Mouse (Mus musculus): ENCODE data around the gene Gpcpd1. TPM values are rescaled to one million over a fixed set of nuclear protein-coding genes. Genes with fewer than 3 reads are reported as not detected.

The Gpcpd1 gene
- total RNA-seq (2014; rRNA removed), result 55.7 and 78.6 TPM in 2 replicates
- 82.9 and 84.0 TPM in 2 replicates for polyA plus RNA-seq (2015; fragmentation: Nextera tagmentation; extraction: Ambion mirVana)

GRCm38 (mm10) chr2:132587240-132587779 is at the start of gene Gpcpd1:
Gpcpd1 (minus strand) TSS chr2:132587729.
- 95% methylated on average over 7 of the region's 7 CpGs for WGBS

GRCm38 (mm10) chr2:132636534-132636933 is 49.0 kb upstream of the Gpcpd1 start:
- H3K9me3 ChIP-seq (ENCODE audit: low read length), result no peaks in the 10 kb centered on the region
- no peak overlapping the region for H3K4me2 ChIP-seq (ENCODE audit: low read depth, low read length, poor library complexity, severe bottlenecking)
- no peak overlapping the region for H3K9ac ChIP-seq (replicated peaks; ENCODE audit: low read length, poor library complexity, severe bottlenecking)
- no peaks in the 10 kb centered on the region for H3K4me1 ChIP-seq (ENCODE audit: insufficient read depth, low read length)
- 73% methylated on average over 1 of the region's 1 CpGs for WGBS
- H3K27me3 ChIP-seq (ENCODE audit: insufficient read depth, low read length), result no peaks in the 10 kb centered on the region
- DNase-seq (ENCODE audit: low spot score), result no peak
- no peaks in the 10 kb centered on the region for H3K36me3 ChIP-seq (ENCODE audit: insufficient read depth, low read length)
- H3K4me3 ChIP-seq (ENCODE audit: low read depth, low read length), result no peak overlapping the region
- no peak for TF ChIP-seq CTCF (IDR thresholded peaks at IDR 0.05)
- no peak for ATAC-seq (ENCODE audit: low FRiP score)
- H3K27ac ChIP-seq (ENCODE audit: low read depth, low read length), result no peak overlapping the region

More at GRCm38 (mm10) chr2:132587240-132587779, at the start of gene Gpcpd1:
- Histone ChIP-seq H3K27ac (ENCODE audit: low read depth, low read length) (no peak within 1 kb of the TSS), H3K4me1 (ENCODE audit: insufficient read depth, low read length) (no peaks in the 10 kb centered on the region), H3K27me3 (ENCODE audit: insufficient read depth, low read length) (no peaks in the 10 kb centered on the region), H3K9me3 (ENCODE audit: low read length) (no peaks in the 10 kb centered on the region), H3K4me2 (ENCODE audit: low read depth, low read length, poor library complexity, severe bottlenecking) (no peak within 1 kb of the TSS), H3K9ac (replicated peaks; ENCODE audit: low read length, poor library complexity, severe bottlenecking) (no peak within 1 kb of the TSS), H3K4me3 (ENCODE audit: low read depth, low read length) (no peak within 1 kb of the TSS), H3K36me3 (ENCODE audit: insufficient read depth, low read length) (no peaks in the 10 kb centered on the region)
- no peak for DNase-seq (ENCODE audit: low spot score)
- ATAC-seq (ENCODE audit: low FRiP score), result no peak
- no peak for TF ChIP-seq CTCF (IDR thresholded peaks at IDR 0.05)

GRCm38 (mm10) chr2:132628626-132629025 is 41.1 kb upstream of the Gpcpd1 start:
- Histone ChIP-seq H3K9me3 (ENCODE audit: low read length) (no peaks in the 10 kb centered on the region), H3K27me3 (ENCODE audit: insufficient read depth, low read length) (no peaks in the 10 kb centered on the region), H3K27ac (ENCODE audit: low read depth, low read length) (no peak overlapping the region), H3K9ac (replicated peaks; ENCODE audit: low read length, poor library complexity, severe bottlenecking) (no peak overlapping the region), H3K36me3 (ENCODE audit: insufficient read depth, low read length) (no peaks in the 10 kb centered on the region), H3K4me1 (ENCODE audit: insufficient read depth, low read length) (no peaks in the 10 kb centered on the region), H3K4me2 (ENCODE audit: low read depth, low read length, poor library complexity, severe bottlenecking) (no peak overlapping the region), H3K4me3 (ENCODE audit: low read depth, low read length) (no peak overlapping the region)
- 92% methylated on average over 2 of the region's 2 CpGs for whole genome bisulfite sequencing
- TF ChIP-seq CTCF (IDR thresholded peaks at IDR 0.05), result no peak
- ATAC-seq (ENCODE audit: low FRiP score), result no peak
- no peak for DNase-seq (ENCODE audit: low spot score)

DNA sequence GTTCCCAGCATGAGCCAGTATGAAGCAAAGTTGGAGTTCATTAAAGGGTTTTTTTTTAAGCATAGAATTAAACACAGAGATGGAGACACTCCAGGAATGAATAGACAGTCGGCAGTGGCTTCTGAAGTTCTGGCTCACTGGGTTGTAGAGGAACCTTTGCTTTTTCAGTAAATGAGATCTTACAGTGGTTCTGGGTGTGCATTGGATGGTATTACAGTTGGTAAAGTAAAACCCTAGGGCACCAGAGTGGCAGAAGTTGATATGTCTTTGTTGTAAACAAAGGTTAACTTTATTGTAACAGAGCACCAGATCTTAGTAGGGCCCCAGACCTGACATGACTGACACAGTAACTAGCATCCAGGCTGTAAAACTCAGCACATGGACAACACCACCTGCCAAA is 35.6 kb upstream of the Gpcpd1 start:
- ATAC-seq (ENCODE audit: low FRiP score), result no peak
- H3K4me3 ChIP-seq (ENCODE audit: low read depth, low read length), result no peak overlapping the region
- WGBS, result 73% methylated on average over 1 of the region's 1 CpGs
- no peak for TF ChIP-seq CTCF (IDR thresholded peaks at IDR 0.05)
- H3K27me3 ChIP-seq (ENCODE audit: insufficient read depth, low read length), result no peaks in the 10 kb centered on the region
- no peak for DNase-seq (ENCODE audit: low spot score)
- H3K4me1 ChIP-seq (ENCODE audit: insufficient read depth, low read length), result no peaks in the 10 kb centered on the region
- H3K27ac ChIP-seq (ENCODE audit: low read depth, low read length), result no peak overlapping the region
- no peak overlapping the region for H3K4me2 ChIP-seq (ENCODE audit: low read depth, low read length, poor library complexity, severe bottlenecking)
- H3K36me3 ChIP-seq (ENCODE audit: insufficient read depth, low read length), result no peaks in the 10 kb centered on the region
- H3K9ac ChIP-seq (replicated peaks; ENCODE audit: low read length, poor library complexity, severe bottlenecking), result no peak overlapping the region
- H3K9me3 ChIP-seq (ENCODE audit: low read length), result no peaks in the 10 kb centered on the region

DNA sequence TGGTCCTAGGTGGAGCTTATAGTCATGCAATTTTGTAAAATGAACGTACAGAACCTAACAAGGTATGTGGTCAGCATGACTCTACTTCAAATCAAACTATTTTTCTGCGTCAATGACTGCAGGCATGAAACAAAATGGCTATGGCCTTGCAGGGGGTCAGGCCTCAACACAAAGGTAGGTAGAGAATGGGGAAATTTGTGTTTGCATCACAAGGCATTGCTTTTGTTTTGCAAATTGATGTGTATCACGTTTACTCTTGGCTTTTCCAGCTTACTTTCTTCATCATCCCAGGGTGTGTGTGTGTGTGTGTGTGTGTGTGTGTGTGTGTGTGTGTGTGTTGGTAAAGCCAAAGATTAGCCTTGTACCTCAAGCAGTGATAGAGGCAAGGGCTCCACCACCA is 30.2 kb upstream of the Gpcpd1 start:
- no peak overlapping the region for H3K9ac ChIP-seq (replicated peaks; ENCODE audit: low read length, poor library complexity, severe bottlenecking)
- H3K4me3 ChIP-seq (ENCODE audit: low read depth, low read length), result no peak overlapping the region
- no peak overlapping the region for H3K4me2 ChIP-seq (ENCODE audit: low read depth, low read length, poor library complexity, severe bottlenecking)
- H3K27ac ChIP-seq (ENCODE audit: low read depth, low read length), result no peak overlapping the region
- no peaks in the 10 kb centered on the region for H3K27me3 ChIP-seq (ENCODE audit: insufficient read depth, low read length)
- no peak for TF ChIP-seq CTCF (IDR thresholded peaks at IDR 0.05)
- no peaks in the 10 kb centered on the region for H3K4me1 ChIP-seq (ENCODE audit: insufficient read depth, low read length)
- no peaks in the 10 kb centered on the region for H3K9me3 ChIP-seq (ENCODE audit: low read length)
- DNase-seq (ENCODE audit: low spot score), result no peak
- H3K36me3 ChIP-seq (ENCODE audit: insufficient read depth, low read length), result no peaks in the 10 kb centered on the region
- ATAC-seq (ENCODE audit: low FRiP score), result no peak
- WGBS, result 62% methylated on average over 3 of the region's 3 CpGs

DNA sequence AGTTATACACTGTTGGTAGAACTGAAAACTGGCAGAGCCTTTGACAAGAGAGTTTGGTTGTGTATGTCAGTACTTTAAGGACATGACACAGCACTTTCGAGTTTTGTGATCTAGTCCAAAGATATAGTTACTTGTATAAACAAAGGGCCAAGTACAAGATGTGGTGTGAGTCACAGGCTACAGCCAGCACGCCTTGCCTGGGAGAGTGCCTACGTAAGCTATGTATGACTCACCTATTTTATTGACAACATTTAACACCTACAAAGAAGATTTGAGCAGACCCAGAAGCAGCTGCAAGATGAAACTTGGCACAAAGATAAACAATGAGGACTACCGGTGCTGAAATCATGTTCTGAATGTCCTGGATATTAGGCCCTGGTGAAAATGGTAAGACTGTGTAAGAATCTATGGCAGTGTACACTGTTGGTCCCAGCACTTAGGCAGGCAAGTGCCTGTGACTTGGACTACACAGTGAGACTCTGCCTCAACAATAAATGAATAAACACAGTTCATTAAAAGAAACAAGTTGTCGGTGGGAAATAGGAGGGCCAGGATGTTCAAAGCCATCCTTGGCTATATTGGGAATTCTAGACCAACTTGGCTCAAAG is 26.2 kb upstream of the Gpcpd1 start:
- Histone ChIP-seq H3K27me3 (ENCODE audit: insufficient read depth, low read length) (no peaks in the 10 kb centered on the region), H3K4me2 (ENCODE audit: low read depth, low read length, poor library complexity, severe bottlenecking) (no peak overlapping the region), H3K4me3 (ENCODE audit: low read depth, low read length) (no peak overlapping the region), H3K9me3 (ENCODE audit: low read length) (no peaks in the 10 kb centered on the region), H3K27ac (ENCODE audit: low read depth, low read length) (no peak overlapping the region), H3K36me3 (ENCODE audit: insufficient read depth, low read length) (no peaks in the 10 kb centered on the region), H3K9ac (replicated peaks; ENCODE audit: low read length, poor library complexity, severe bottlenecking) (no peak overlapping the region), H3K4me1 (ENCODE audit: insufficient read depth, low read length) (no peaks in the 10 kb centered on the region)
- no peak for TF ChIP-seq CTCF (IDR thresholded peaks at IDR 0.05)
- WGBS, result 84% methylated on average over 5 of the region's 5 CpGs
- no peak for DNase-seq (ENCODE audit: low spot score)
- no peak for ATAC-seq (ENCODE audit: low FRiP score)

Data from midbrain, postnatal 0 days (tissue).